Mouse (Mus musculus) erythroblast, embryonic 14.5 days (primary cell): ENCODE data around the gene Pgm1.

Experiments
- GATA1 ChIP-seq: IDR thresholded peaks from 2 replicates; pipeline ENCODE4 v1.6.1; 2012; ENCODE audit warnings: low read length, inconsistent platforms, mixed read lengths
- TAL1 ChIP-seq: IDR thresholded peaks from 3 replicates; pipeline ENCODE4 v1.6.1; 2012; ENCODE audit warnings: low read length, inconsistent platforms, mixed read lengths

GRCm38 (mm10) chr4:99941655-99942414 is 12.6 kb downstream of the Pgm1 start:
- TF ChIP-seq TAL1 (no peak), GATA1 (no peak)
